Mouse (Mus musculus) limb, embryonic 12.5 days (tissue): Measurements from ENCODE around the gene Psap. TPM values are rescaled to one million over a fixed set of nuclear protein-coding genes. Genes with fewer than 3 reads are reported as not detected.

Experiments
- ATAC-seq: fragments of 200-750 bp; cut with Nextera tagmentation; 2 replicates; pipeline ENCODE4 v1.8.0; 2017; ENCODE audit warnings: low read depth, moderate TSS enrichment; ENCODE audit not compliant: insufficient number of reproducible peaks, insufficient read depth, low FRiP score, low TSS enrichment
- H3K27ac ChIP-seq: fragments of 300-500 bp; sonication (generic); 2 replicates; pipeline ENCODE4 v1.5.1; 2016; ENCODE audit warnings: mild to moderate bottlenecking, moderate library complexity
- H3K27me3 ChIP-seq: fragments of 300-500 bp; sonication (generic); 2 replicates; pipeline ENCODE4 v1.6.1; 2016; ENCODE audit warnings: mild to moderate bottlenecking, moderate library complexity
- H3K36me3 ChIP-seq: fragments of 300-500 bp; sonication (generic); 2 replicates; pipeline ENCODE4 v1.6.1; 2016; ENCODE audit warnings: mild to moderate bottlenecking, moderate library complexity
- H3K4me1 ChIP-seq: fragments of 300-500 bp; sonication (generic); replicated peaks from 2 replicates; pipeline ENCODE4 v1.6.1; 2016
- H3K4me2 ChIP-seq: fragments of 300-500 bp; sonication (generic); 2 replicates; pipeline ENCODE4 v1.6.1; 2016; ENCODE audit warnings: mild to moderate bottlenecking, moderate library complexity
- H3K4me3 ChIP-seq: fragments of 300-500 bp; sonication (generic); replicated peaks from 2 replicates; pipeline ENCODE4 v1.5.1; 2016; ENCODE audit warnings: mild to moderate bottlenecking
- H3K9ac ChIP-seq: fragments of 300-500 bp; sonication (generic); replicated peaks from 2 replicates; pipeline ENCODE4 v1.6.1; 2016; ENCODE audit warnings: mild to moderate bottlenecking, moderate library complexity
- H3K9me3 ChIP-seq: fragments of 300-500 bp; sonication (generic); 2 replicates; pipeline ENCODE4 v1.6.1; 2016; ENCODE audit warnings: mild to moderate bottlenecking, moderate library complexity
- WGBS: fragments of 180-500 bp; shearing (Covaris S2); methylation state at CpG from one replicate; pipeline ENCODE4 v1.1.7; 2016; 5-methylcytosine and 5-hydroxymethylcytosine counted together
- polyA plus RNA-seq: library from polyadenylated mRNA; unstranded; fragments of >200 nt; fragmentation: Nextera tagmentation; extraction: Ambion mirVana; gene quantifications from 2 replicates; pipeline ENCODE4 v1.2.1, GENCODE M21; 2016

Psap gene
- polyA plus RNA-seq, 1 experiment from 2014 or later = 65.4 TPM

GRCm38 (mm10) chr10:60290026-60290738 lies 12.8 kb downstream of the Psap start:
- no peaks in the 10 kb centered on the region for H3K27me3 ChIP-seq
- H3K27ac ChIP-seq = peak overlapping the region; percentile 50; the same call in 1 of the 2 replicates
- no peak overlapping the region for H3K4me3 ChIP-seq
- 69% methylated on average over 7 of the region's 7 CpGs for WGBS
- no peaks in the 10 kb centered on the region for H3K9me3 ChIP-seq
- peaks cover 38% of the 10 kb centered on the region for H3K4me1 ChIP-seq
- no peak overlapping the region for H3K4me2 ChIP-seq
- no peak overlapping the region for H3K9ac ChIP-seq
- ATAC-seq = no peak
- peaks cover 39% of the 10 kb centered on the region for H3K36me3 ChIP-seq

- 0 out of 2 replicates have a peak overlapping the region, but pooled peaks have one; percentile 50 for H3K27ac ChIP-seq
- H3K4me3 ChIP-seq = no peak overlapping the region
- H3K4me1 ChIP-seq = peaks cover 33% of the 10 kb centered on the region
- peaks cover 44% of the 10 kb centered on the region for H3K36me3 ChIP-seq
- H3K27me3 ChIP-seq = no peaks in the 10 kb centered on the region
- no peaks in the 10 kb centered on the region for H3K9me3 ChIP-seq
- no peak overlapping the region for H3K9ac ChIP-seq
- no peak for ATAC-seq
- H3K4me2 ChIP-seq = no peak overlapping the region
- 80% methylated on average over 8 of the region's 8 CpGs for WGBS
Observed at GRCm38 (mm10) chr10:60290739-60291110, 13.3 kb downstream of the Psap start.

GRCm38 (mm10) chr10:60292209-60292608 lies 14.8 kb downstream of the Psap start:
- H3K27ac ChIP-seq = no peak overlapping the region
- no peaks in the 10 kb centered on the region for H3K27me3 ChIP-seq
- H3K9me3 ChIP-seq = no peaks in the 10 kb centered on the region
- no peak overlapping the region for H3K9ac ChIP-seq
- H3K36me3 ChIP-seq = peaks cover 56% of the 10 kb centered on the region
- no peak overlapping the region for H3K4me2 ChIP-seq
- ATAC-seq = no peak
- H3K4me1 ChIP-seq = peaks cover 21% of the 10 kb centered on the region
- no peak overlapping the region for H3K4me3 ChIP-seq
- 88% methylated on average over 8 of the region's 8 CpGs for WGBS

GRCm38 (mm10) chr10:60294621-60295020 lies 17.2 kb downstream of the Psap start:
- Histone ChIP-seq H3K9me3 (no peaks in the 10 kb centered on the region), H3K27ac (no peak overlapping the region), H3K27me3 (no peaks in the 10 kb centered on the region), H3K4me3 (no peak overlapping the region), H3K4me1 (peaks cover 14% of the 10 kb centered on the region), H3K4me2 (no peak overlapping the region), H3K9ac (no peak overlapping the region), H3K36me3 (peaks cover 78% of the 10 kb centered on the region)
- no peak for ATAC-seq
- WGBS = 87% methylated on average over 7 of the region's 7 CpGs

GRCm38 (mm10) chr10:60295356-60295755 lies 17.9 kb downstream of the Psap start:
- no peak overlapping the region for H3K4me3 ChIP-seq
- ATAC-seq = no peak
- H3K27me3 ChIP-seq = no peaks in the 10 kb centered on the region
- H3K36me3 ChIP-seq = peaks cover 85% of the 10 kb centered on the region
- H3K9me3 ChIP-seq = no peaks in the 10 kb centered on the region
- no peak overlapping the region for H3K27ac ChIP-seq
- H3K9ac ChIP-seq = no peak overlapping the region
- H3K4me2 ChIP-seq = no peak overlapping the region
- peaks cover 6% of the 10 kb centered on the region for H3K4me1 ChIP-seq
- WGBS = 89% methylated on average over 3 of the region's 3 CpGs

- Histone ChIP-seq H3K27me3 (no peaks in the 10 kb centered on the region), H3K9ac (no peak overlapping the region), H3K4me2 (no peak overlapping the region), H3K9me3 (no peaks in the 10 kb centered on the region), H3K27ac (no peak overlapping the region), H3K36me3 (peaks cover 92% of the 10 kb centered on the region), H3K4me1 (no peaks in the 10 kb centered on the region), H3K4me3 (no peak overlapping the region)
- 82% methylated on average over 9 of the region's 9 CpGs for WGBS
- ATAC-seq = no peak
Observed at GRCm38 (mm10) chr10:60296027-60296426, 18.6 kb downstream of the Psap start.

GRCm38 (mm10) chr10:60299636-60300035 lies 22.2 kb downstream of the Psap start:
- no peak overlapping the region for H3K4me3 ChIP-seq
- H3K9me3 ChIP-seq = no peaks in the 10 kb centered on the region
- no peak for ATAC-seq
- no peaks in the 10 kb centered on the region for H3K4me1 ChIP-seq
- peaks cover 86% of the 10 kb centered on the region for H3K36me3 ChIP-seq
- H3K27ac ChIP-seq = no peak overlapping the region
- no peaks in the 10 kb centered on the region for H3K27me3 ChIP-seq
- no peak overlapping the region for H3K4me2 ChIP-seq
- H3K9ac ChIP-seq = no peak overlapping the region
- 97% methylated on average over 12 of the region's 12 CpGs for WGBS

GRCm38 (mm10) chr10:60303419-60303818 lies 26.0 kb downstream of the Psap start:
- WGBS = 84% methylated on average over 17 of the region's 17 CpGs
- no peak for ATAC-seq
- peaks cover 53% of the 10 kb centered on the region for H3K36me3 ChIP-seq

GRCm38 (mm10) chr10:60304854-60305628 lies 27.6 kb downstream of the Psap start:
- no peak overlapping the region for H3K4me2 ChIP-seq
- no peaks in the 10 kb centered on the region for H3K4me1 ChIP-seq
- H3K9me3 ChIP-seq = no peaks in the 10 kb centered on the region
- 73% methylated on average over 15 of the region's 15 CpGs for WGBS
- no peak overlapping the region for H3K9ac ChIP-seq
- H3K27ac ChIP-seq = no peak overlapping the region
- peak; percentile 61 for ATAC-seq
- peaks cover 37% of the 10 kb centered on the region for H3K36me3 ChIP-seq
- no peak overlapping the region for H3K4me3 ChIP-seq
- no peaks in the 10 kb centered on the region for H3K27me3 ChIP-seq

More at GRCm38 (mm10) chr10:60303419-60303818, 26.0 kb downstream of the Psap start:
- Histone ChIP-seq H3K4me3 (no peak overlapping the region), H3K4me1 (no peaks in the 10 kb centered on the region), H3K9ac (no peak overlapping the region), H3K4me2 (no peak overlapping the region), H3K27me3 (no peaks in the 10 kb centered on the region), H3K27ac (no peak overlapping the region), H3K9me3 (no peaks in the 10 kb centered on the region)

- Histone ChIP-seq H3K4me1 (no peaks in the 10 kb centered on the region), H3K9ac (no peak overlapping the region), H3K4me2 (no peak overlapping the region), H3K27me3 (no peaks in the 10 kb centered on the region), H3K36me3 (no peaks in the 10 kb centered on the region), H3K27ac (no peak overlapping the region), H3K4me3 (no peak overlapping the region), H3K9me3 (no peaks in the 10 kb centered on the region)
- WGBS = 86% methylated on average over 13 of the region's 13 CpGs
- no peak for ATAC-seq
Observed at GRCm38 (mm10) chr10:60310629-60311028, 33.2 kb downstream of the Psap start.

GRCm38 (mm10) chr10:60313606-60314005 lies 36.2 kb downstream of the Psap start:
- Histone ChIP-seq H3K4me3 (no peak overlapping the region), H3K9me3 (no peaks in the 10 kb centered on the region), H3K27ac (no peak overlapping the region), H3K4me1 (no peaks in the 10 kb centered on the region), H3K27me3 (no peaks in the 10 kb centered on the region), H3K9ac (no peak overlapping the region), H3K36me3 (no peaks in the 10 kb centered on the region), H3K4me2 (no peak overlapping the region)
- 92% methylated on average over 5 of the region's 5 CpGs for WGBS
- ATAC-seq = no peak
